Mouse (Mus musculus) urinary bladder, adult 18-20 months (tissue): ENCODE measurements around the gene Serpinh1.
"Not testable (repeated sequence)": the region's sequence is repeated elsewhere in the genome, so short reads cannot be mapped to it uniquely, and the experiment has no call there.

ENCODE experiments used
- DNase-seq, 2 experiments: peaks; one replicate each; pipeline ENCODE4 v3.0.0; 2022; ENCODE audit warnings: low spot score in 2 of 2, mixed read lengths in 2 of 2

The Serpinh1 gene

DNA sequence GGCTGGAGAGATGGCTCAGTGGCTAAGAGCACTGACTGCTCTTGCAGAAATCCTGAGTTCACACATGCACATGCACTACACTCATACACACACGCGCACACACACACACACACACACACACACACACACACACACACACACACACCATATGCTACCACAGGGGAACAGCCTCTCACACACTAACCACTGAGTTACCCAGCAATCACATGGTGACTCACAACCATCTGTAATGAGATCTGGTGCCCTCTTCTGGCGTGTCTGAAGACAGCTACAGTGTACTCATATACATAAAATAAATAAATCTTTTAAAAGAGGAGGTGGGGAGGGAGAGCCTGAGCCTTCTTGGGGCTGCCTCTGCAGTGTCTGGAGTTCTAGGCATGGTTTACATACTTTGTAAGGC lies 21.3 kb upstream of the Serpinh1 start:
- not testable (repeated sequence) for DNase-seq

- DNase-seq: no peak
Measured at GRCm38 (mm10) chr7:99366716-99367115, 13.7 kb upstream of the Serpinh1 start.

GRCm38 (mm10) chr7:99365069-99365468 lies 12.0 kb upstream of the Serpinh1 start:
- DNase-seq: peak in 1 of 2 experiments; percentile 54

- DNase-seq: no peak
Measured at GRCm38 (mm10) chr7:99362137-99362536, 9.1 kb upstream of the Serpinh1 start.

- no peak for DNase-seq
Measured at GRCm38 (mm10) chr7:99360803-99361414, 7.9 kb upstream of the Serpinh1 start.

- peak in 1 of 2 experiments; percentile 88 for DNase-seq
Measured at GRCm38 (mm10) chr7:99360021-99360802, 7.2 kb upstream of the Serpinh1 start.

DNA sequence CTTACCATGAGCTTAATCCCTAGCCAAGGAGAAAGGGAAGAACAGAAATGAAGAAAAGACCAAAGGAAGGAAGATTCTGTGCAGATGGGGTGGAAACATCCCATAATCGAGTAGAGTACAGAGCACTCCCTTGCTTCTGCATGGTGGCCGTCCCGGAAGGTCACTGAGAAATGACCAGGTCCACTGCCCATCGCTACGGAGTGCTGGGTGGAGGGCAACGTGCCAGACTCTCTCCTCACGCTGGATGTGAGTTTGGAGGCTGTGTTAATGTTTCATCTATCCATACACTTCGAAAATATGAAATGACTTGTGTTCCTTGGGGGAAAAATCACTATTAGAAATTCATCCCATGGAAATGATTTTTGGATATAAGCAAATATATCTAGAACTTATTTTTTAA lies 5.3 kb upstream of the Serpinh1 start:
- no peak for DNase-seq

DNA sequence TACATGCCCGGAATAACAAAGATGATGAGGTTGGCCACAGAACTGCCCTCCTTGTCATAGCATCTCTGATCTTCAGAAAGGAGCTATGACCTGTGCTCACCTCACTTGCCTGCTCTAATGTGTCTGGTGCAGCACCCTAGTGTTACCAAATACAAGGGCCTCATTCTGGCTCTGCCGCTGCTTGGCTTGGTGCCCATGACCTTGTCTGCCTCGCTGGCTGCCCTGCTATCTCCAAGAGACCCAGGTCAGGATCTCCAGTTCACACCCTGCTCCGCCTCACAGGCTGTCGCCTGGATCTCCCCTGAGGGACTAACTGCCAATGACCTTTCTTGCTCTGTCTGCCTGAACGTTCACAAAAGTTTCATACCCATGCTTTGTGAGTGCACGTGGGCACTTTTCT lies 4.2 kb upstream of the Serpinh1 start:
- DNase-seq: no peak

- peak in 1 of 2 experiments; percentile 60 for DNase-seq
Measured at GRCm38 (mm10) chr7:99356244-99356930, 3.3 kb upstream of the Serpinh1 start.

DNA sequence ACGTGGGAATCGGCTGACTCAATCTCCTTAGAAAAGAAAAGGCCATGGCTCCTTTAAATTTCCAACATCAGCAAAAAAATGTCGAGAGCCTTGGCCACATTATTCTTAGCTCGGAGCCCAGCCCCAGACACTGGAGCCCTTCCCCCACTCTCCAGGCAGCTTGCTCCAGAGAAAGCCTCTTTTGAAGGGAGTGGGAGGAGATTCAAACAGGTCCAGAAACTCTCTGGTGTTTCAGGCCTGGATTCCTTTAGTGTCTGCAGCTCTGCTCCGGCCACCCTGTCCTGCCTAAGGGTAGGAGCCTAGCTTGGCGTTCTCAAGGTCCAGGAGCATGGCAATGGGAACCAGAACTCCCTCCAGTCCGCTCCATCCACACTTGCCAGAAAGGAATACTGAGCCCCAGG lies 2.7 kb upstream of the Serpinh1 start:
- peak in 1 of 2 experiments; percentile 68 for DNase-seq

- no peak for DNase-seq
Measured at GRCm38 (mm10) chr7:99351802-99352517, 1.1 kb downstream of the Serpinh1 start.

DNA sequence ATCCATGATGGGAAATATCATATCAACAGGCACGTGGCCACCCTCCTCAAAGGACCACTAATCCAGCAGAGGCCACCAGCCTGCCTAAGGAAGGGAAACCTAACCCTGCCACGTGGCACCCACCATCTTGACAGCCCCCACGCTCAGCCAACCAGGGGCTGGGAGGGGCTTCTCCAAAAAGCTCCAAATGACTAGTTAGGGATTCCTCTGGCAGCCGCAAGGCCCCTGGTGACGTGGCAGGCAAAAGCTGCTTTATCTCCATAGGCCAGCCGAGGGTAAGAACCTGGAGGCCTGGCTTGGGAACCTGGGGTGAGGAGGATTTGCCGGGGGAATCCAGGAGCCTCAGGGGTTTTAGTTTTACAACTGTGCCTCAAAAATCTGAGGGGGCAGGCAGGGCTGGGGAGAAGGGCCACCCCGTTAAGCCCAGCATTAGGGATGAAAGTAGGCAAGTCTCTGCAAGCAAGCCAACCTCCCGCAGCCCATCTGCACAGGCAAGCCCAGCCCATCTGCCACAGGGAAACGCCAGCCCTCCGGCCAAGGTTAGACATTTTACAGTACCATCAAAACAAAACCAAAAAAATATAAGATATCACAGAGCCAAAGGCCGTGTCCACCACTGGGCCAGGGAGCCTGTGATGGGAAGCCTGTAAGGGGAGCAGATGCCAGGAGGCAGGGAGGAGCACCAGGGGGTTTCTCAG lies 1.8 kb downstream of the Serpinh1 start:
- peak in 1 of 2 experiments; percentile 40 for DNase-seq

GRCm38 (mm10) chr7:99349782-99350720 lies 3.0 kb downstream of the Serpinh1 start:
- DNase-seq: no peak

GRCm38 (mm10) chr7:99348883-99349282 lies 4.2 kb downstream of the Serpinh1 start:
- no peak for DNase-seq

GRCm38 (mm10) chr7:99347268-99347667 lies 5.8 kb downstream of the Serpinh1 start:
- no peak for DNase-seq

DNA sequence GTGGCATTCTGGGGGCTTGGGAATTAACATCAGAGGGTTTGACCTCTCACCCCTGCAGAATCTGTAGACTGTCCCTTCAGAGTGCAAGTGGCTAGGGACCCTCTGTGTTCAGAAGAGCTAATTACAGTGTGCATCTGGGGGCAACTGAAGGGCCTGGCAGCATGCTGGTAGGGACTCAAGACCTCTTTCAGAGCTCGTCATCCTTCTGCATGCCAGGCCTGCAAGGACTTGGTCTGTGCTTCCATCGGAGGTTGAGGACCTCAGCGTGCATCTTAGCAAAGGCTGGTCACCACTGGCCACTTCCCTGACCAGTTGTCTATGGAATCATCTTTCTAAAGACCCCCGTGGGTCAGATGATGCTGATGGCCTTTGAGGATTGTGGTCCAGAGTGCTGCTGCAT lies 9.5 kb downstream of the Serpinh1 start:
- no peak for DNase-seq

DNA sequence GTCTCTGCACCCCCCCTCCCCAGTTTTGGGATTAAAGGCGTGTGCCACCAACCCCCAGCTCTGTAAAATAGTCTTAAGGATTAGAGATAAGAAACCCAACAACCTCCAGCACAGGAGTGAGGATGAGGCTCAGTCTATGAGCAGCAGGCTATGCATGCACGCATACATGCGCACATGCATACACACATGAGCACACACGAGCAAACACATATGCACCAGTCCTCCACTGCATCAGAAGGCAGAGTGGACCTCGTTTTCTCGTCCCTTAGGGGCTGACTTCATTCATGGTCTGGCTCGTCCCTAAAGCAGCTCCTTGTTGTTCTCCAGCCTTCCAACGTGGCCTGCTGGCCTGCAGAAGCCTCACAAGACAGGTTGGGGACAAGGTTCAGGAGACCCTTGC lies 12.3 kb downstream of the Serpinh1 start:
- no peak for DNase-seq

- DNase-seq: peak; percentile 73 to 77
Measured at GRCm38 (mm10) chr7:99332774-99333480, 20.1 kb downstream of the Serpinh1 start.

DNA sequence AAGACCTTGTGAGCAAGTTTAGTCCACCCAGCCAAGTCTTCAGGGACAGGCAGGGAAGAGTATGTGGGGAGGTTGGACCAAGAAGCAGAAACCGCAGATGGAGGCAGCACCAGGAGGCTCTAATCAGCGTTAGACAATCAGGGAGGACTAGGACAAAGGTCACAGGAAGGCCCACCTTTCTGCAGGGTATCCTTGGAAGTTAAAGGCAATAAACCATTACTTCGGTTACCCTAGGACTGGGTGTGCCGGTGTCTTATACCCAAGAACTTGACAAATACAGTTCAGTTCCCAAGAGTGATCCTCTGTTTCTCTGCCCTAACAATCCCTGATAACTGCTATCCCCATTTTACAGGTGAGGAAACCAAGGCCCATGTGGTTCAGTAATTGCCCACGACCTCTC lies 23.0 kb downstream of the Serpinh1 start:
- no peak for DNase-seq

- DNase-seq: no peak
Measured at GRCm38 (mm10) chr7:99328847-99329246, 24.2 kb downstream of the Serpinh1 start.
